Mouse (Mus musculus): ENCODE data around the gene Disp1.

Disp1 gene

DNA sequence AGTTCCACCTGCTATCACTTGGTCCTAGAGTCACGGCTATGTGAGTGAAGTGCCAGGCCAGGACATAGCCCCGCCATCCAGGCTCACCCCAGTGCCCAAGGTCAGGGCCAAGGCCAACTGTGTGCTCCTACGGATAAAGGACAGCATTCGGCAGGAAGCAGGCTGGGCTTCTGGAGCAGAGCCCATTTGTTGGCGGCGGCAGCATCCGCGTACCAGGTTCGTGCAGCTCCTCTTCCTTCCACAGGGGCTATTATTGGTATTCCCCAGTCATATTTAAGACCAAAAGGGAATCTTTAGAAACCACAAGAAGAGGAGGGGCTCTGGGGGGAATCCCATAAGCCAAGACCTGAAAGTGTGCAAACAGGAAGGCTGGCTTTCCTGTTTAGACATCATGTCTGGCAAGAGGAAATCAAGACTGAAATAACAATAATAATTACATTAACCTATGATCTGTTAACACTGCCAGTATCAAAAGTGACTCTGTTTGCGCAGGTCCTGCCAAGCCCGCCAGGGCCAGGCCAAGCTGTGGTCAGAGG lies 180.4 kb downstream of the Disp1 start:
- no peak for DNase-seq (ENCODE audit: low spot score)

- DNase-seq (ENCODE audit: low spot score): no peak
Measured at GRCm38 (mm10) chr1:183039881-183040708, 181.2 kb downstream of the Disp1 start.

DNA sequence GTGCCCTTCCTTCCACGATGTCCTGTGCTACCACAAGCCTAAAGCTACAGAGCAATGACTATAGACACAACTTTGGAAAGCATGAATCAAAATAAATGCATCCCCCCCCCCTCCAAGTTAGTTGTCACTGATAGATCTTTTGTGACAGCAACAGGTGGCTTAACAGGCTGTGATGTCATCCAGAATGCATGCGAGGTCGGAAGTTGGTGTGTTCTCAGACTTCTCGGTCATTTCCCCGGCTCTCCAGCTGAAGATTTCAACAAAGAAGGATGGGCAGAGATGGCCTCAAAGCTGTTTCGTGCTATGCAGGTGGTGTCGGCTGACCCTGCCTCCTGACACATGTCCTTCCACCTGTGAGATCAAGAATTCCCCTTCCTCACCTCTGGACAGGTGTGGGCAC lies 181.9 kb downstream of the Disp1 start:
- no peak for DNase-seq (ENCODE audit: low spot score)
